Mouse (Mus musculus) neural tube, embryonic 15.5 days (tissue): Measurements from ENCODE around the gene Nthl1. TPM values are rescaled to one million over a fixed set of nuclear protein-coding genes. Genes with fewer than 3 reads are reported as not detected.

Experiments used
- ATAC-seq: fragments of 200-750 bp; cut with Nextera tagmentation; 2 replicates; pipeline ENCODE4 v1.8.0; 2017; ENCODE audit warnings: mild to moderate bottlenecking, moderate TSS enrichment, moderate library complexity; ENCODE audit not compliant: low FRiP score
- H3K27ac ChIP-seq: fragments of 300-500 bp; sonication (generic); replicated peaks from 2 replicates; pipeline ENCODE4 v1.5.1; 2015; ENCODE audit warnings: mild to moderate bottlenecking, inconsistent platforms
- H3K27me3 ChIP-seq: fragments of 300-500 bp; sonication (generic); replicated peaks from 2 replicates; pipeline ENCODE4 v1.6.1; 2015; ENCODE audit warnings: inconsistent platforms
- H3K36me3 ChIP-seq: fragments of 300-500 bp; sonication (generic); 2 replicates; pipeline ENCODE4 v1.6.1; 2015; ENCODE audit warnings: inconsistent platforms
- H3K4me1 ChIP-seq: fragments of 300-500 bp; sonication (generic); 2 replicates; pipeline ENCODE4 v1.6.1; 2015; ENCODE audit warnings: inconsistent platforms
- H3K4me2 ChIP-seq: fragments of 300-500 bp; sonication (generic); 2 replicates; pipeline ENCODE4 v1.6.1; 2015; ENCODE audit warnings: inconsistent platforms, mild to moderate bottlenecking, moderate library complexity
- H3K4me3 ChIP-seq: fragments of 300-500 bp; sonication (generic); replicated peaks from 2 replicates; pipeline ENCODE4 v1.5.1; 2015; ENCODE audit warnings: mild to moderate bottlenecking, inconsistent platforms
- H3K9ac ChIP-seq: fragments of 300-500 bp; sonication (generic); replicated peaks from 2 replicates; pipeline ENCODE4 v1.6.1; 2015; ENCODE audit warnings: mild to moderate bottlenecking, inconsistent platforms
- H3K9me3 ChIP-seq: fragments of 300-500 bp; sonication (generic); replicated peaks from 2 replicates; pipeline ENCODE4 v1.6.1; 2016; ENCODE audit warnings: inconsistent platforms
- WGBS: fragments of 180-500 bp; shearing (Covaris S2); methylation state at CpG from one replicate; pipeline ENCODE4 v1.1.7; 2015; ENCODE audit warnings: mixed read lengths; 5-methylcytosine and 5-hydroxymethylcytosine counted together
- microRNA-seq: library from miRNA; unstranded; fragments of <30 nt; microRNA quantifications from one replicate; pipeline ENCODE4, GENCODE M21; 2017
- polyA plus RNA-seq: library from polyadenylated mRNA; unstranded; fragments of >200 nt; fragmentation: Nextera tagmentation; extraction: Ambion mirVana; gene quantifications from 2 replicates; pipeline ENCODE4 v1.2.1, GENCODE M21; 2015

The Nthl1 gene
- polyA plus RNA-seq, 1 experiment from 2014 or later: 8.3 TPM

- ATAC-seq: no peak
- Histone ChIP-seq H3K4me3 (no peak overlapping the region), H3K9me3 (no peaks in the 10 kb centered on the region), H3K27ac (no peak overlapping the region), H3K9ac (no peak overlapping the region), H3K36me3 (peaks cover 46% of the 10 kb centered on the region), H3K4me2 (no peak overlapping the region), H3K4me1 (peaks cover 27% of the 10 kb centered on the region), H3K27me3 (no peaks in the 10 kb centered on the region)
- 68% methylated on average over 2 of the region's 2 CpGs for WGBS
Observed at GRCm38 (mm10) chr17:24676187-24676586, 43.7 kb downstream of the Nthl1 start.

- peaks cover 20% of the 10 kb centered on the region for H3K4me1 ChIP-seq
- H3K36me3 ChIP-seq: peaks cover 53% of the 10 kb centered on the region
- no peak overlapping the region for H3K27ac ChIP-seq
- no peak overlapping the region for H3K4me3 ChIP-seq
- H3K9ac ChIP-seq: no peak overlapping the region
- no peaks in the 10 kb centered on the region for H3K27me3 ChIP-seq
- no peak for ATAC-seq
- no peaks in the 10 kb centered on the region for H3K9me3 ChIP-seq
- WGBS: 93% methylated on average over 5 of the region's 5 CpGs
- H3K4me2 ChIP-seq: no peak overlapping the region
Observed at GRCm38 (mm10) chr17:24676877-24677276, 44.4 kb downstream of the Nthl1 start.

GRCm38 (mm10) chr17:24677500-24678080 is 45.1 kb downstream of the Nthl1 start:
- WGBS: 88% methylated on average over 24 of the region's 24 CpGs
- H3K4me3 ChIP-seq: no peak overlapping the region
- no peak overlapping the region for H3K4me2 ChIP-seq
- peaks cover 60% of the 10 kb centered on the region for H3K36me3 ChIP-seq
- H3K4me1 ChIP-seq: peaks cover 13% of the 10 kb centered on the region
- no peaks in the 10 kb centered on the region for H3K9me3 ChIP-seq
- no peaks in the 10 kb centered on the region for H3K27me3 ChIP-seq
- H3K9ac ChIP-seq: no peak overlapping the region
- no peak overlapping the region for H3K27ac ChIP-seq
- ATAC-seq: no peak

DNA sequence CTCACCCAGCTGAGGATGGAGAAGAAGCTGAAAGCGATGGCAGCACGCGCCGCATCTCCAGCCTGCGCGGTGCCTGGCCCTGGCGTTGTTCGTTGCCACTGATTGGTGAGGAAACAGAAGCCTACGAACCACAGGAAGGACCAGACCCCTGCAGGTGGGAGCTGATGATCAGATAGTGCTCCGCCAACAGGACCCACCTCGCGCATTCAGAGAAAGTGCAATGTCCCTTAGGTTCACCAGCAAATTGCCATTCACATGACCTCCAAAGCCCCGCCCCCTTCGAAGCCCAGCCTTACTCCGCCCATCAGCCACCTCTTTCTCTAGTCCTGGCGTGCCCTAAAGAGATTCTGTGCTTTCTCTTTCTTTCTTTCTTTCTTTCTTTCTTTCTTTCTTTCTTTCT is 54.0 kb downstream of the Nthl1 start:
- ATAC-seq: no peak
- Histone ChIP-seq H3K4me1 (peaks cover 46% of the 10 kb centered on the region), H3K4me3 (no peak overlapping the region), H3K27me3 (peaks cover 19% of the 10 kb centered on the region), H3K36me3 (peaks cover 14% of the 10 kb centered on the region), H3K4me2 (peak overlapping the region; percentile 21; the same call in 1 of the 2 replicates), H3K27ac (no peak overlapping the region), H3K9me3 (no peaks in the 10 kb centered on the region), H3K9ac (no peak overlapping the region)
- 32% methylated on average over 16 of the region's 16 CpGs for WGBS

DNA sequence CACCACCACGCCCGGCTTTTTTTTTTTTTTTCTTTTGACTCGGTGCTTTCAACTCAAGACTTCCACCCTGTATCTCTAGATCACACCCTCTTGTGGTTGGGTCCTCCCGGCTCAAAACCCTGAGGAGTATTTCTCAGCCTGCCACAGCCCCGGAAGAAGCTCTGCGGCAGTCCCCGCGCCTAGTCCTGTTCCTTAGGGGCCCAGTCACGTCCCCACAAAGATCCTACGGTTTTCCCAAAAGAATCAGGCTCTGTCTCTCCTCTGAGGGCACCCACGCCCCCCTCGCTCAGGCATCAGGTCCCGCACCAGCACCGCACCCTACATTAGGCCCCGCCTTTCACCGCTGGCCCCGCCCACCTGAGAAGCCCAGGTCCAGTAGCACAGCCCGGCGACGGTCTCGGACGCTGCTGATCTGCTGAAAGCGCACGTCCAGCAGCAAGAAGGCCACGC is 54.7 kb downstream of the Nthl1 start:
- 3% methylated on average over 24 of the region's 25 CpGs for WGBS
- H3K27me3 ChIP-seq: peaks cover 19% of the 10 kb centered on the region
- peak overlapping the region; percentile 64 for H3K4me2 ChIP-seq
- peak overlapping the region; percentile 70 for H3K4me3 ChIP-seq
- H3K36me3 ChIP-seq: peaks cover 7% of the 10 kb centered on the region
- H3K9me3 ChIP-seq: no peaks in the 10 kb centered on the region
- peaks cover 46% of the 10 kb centered on the region for H3K4me1 ChIP-seq
- H3K9ac ChIP-seq: peak overlapping the region; percentile 35
- no peak for ATAC-seq
- H3K27ac ChIP-seq: no peak overlapping the region

DNA sequence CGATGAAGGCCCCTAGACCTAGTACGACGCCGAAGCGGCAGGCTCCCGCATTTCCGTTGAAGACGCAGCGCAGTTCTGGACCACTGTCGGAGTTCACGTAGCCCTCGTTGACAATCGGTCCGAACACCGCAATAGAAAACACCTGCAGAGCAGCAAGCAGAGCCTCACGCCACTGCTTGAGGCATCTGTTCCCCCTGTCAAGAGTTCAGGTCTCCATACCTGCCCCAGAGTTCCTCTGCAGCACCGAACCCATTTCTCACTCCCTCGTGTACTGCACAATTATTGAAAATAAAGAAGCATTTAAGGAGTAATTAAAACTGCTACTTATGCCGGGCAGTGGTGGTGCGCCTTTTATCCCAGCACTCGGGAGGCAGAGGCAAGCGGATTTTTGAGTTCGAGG is 55.1 kb downstream of the Nthl1 start:
- peak overlapping the region; percentile 64 for H3K4me2 ChIP-seq
- peaks cover 48% of the 10 kb centered on the region for H3K4me1 ChIP-seq
- ATAC-seq: no peak
- peak overlapping the region; percentile 35 for H3K9ac ChIP-seq
- H3K27ac ChIP-seq: no peak overlapping the region
- WGBS: 20% methylated on average over 23 of the region's 23 CpGs
- H3K4me3 ChIP-seq: peak overlapping the region; percentile 70
- H3K36me3 ChIP-seq: peaks cover 7% of the 10 kb centered on the region
- H3K27me3 ChIP-seq: peaks cover 19% of the 10 kb centered on the region
- H3K9me3 ChIP-seq: no peaks in the 10 kb centered on the region

Small RNA genes lying within 50 kb of the gene (microRNA-seq; reads per million reads assigned to microRNA genes)
- not detected for gene Gm24589

Other genes starting within 250 kb of the Nthl1 start
- 289 and 293 TPM in 2 replicates for gene Rnps1, start 218.1 kb upstream of the Nthl1 start, polyA plus RNA-seq
- 51.5 and 58.8 TPM in 2 replicates for gene Eci1, start 206.0 kb upstream of the Nthl1 start, polyA plus RNA-seq
- gene Dnase1l2, start 189.6 kb upstream of the Nthl1 start, polyA plus RNA-seq: 5.4 and 8.7 TPM in 2 replicates
- gene E4f1, start 162.4 kb upstream of the Nthl1 start, polyA plus RNA-seq: 46.3 and 49.5 TPM in 2 replicates
- 76.1 and 79.7 TPM in 2 replicates for gene Pgp, start 162.3 kb upstream of the Nthl1 start, polyA plus RNA-seq
- gene Bricd5, start 158.8 kb upstream of the Nthl1 start, polyA plus RNA-seq: 0.73 TPM in 1 of 2 replicates, not detected in the other
- gene Mlst8, start 153.6 kb upstream of the Nthl1 start, polyA plus RNA-seq: 29.5 and 33.1 TPM in 2 replicates
- gene Caskin1, start 144.1 kb upstream of the Nthl1 start, polyA plus RNA-seq: 42.7 and 53.4 TPM in 2 replicates
- 83.2 and 89.4 TPM in 2 replicates for gene Traf7, start 104.7 kb upstream of the Nthl1 start, polyA plus RNA-seq
- 6.1 and 9.1 TPM in 2 replicates for gene Rab26, start 98.5 kb upstream of the Nthl1 start, polyA plus RNA-seq
- gene Pkd1, start 82.8 kb upstream of the Nthl1 start, polyA plus RNA-seq: 31.2 and 31.7 TPM in 2 replicates
- gene Tsc2, start 50 bp upstream of the Nthl1 start, polyA plus RNA-seq: 60.6 and 68.8 TPM in 2 replicates
- gene Slc9a3r2, start 17.6 kb downstream of the Nthl1 start, polyA plus RNA-seq: 60.2 and 65.7 TPM in 2 replicates
- 0.42 and 0.51 TPM in 2 replicates for gene Npw, start 25.8 kb downstream of the Nthl1 start, polyA plus RNA-seq
- 19.2 and 20.5 TPM in 2 replicates for gene Zfp598, start 37.0 kb downstream of the Nthl1 start, polyA plus RNA-seq
- 214 and 242 TPM in 2 replicates for gene Syngr3, start 57.3 kb downstream of the Nthl1 start, polyA plus RNA-seq
- 36.5 and 37.9 TPM in 2 replicates for gene Gfer, start 63.5 kb downstream of the Nthl1 start, polyA plus RNA-seq
- 1.9 and 3.9 TPM in 2 replicates for gene Noxo1, start 63.6 kb downstream of the Nthl1 start, polyA plus RNA-seq
- 55.6 and 66.5 TPM in 2 replicates for gene Tbl3, start 75.0 kb downstream of the Nthl1 start, polyA plus RNA-seq
- gene Rnf151, start 85.4 kb downstream of the Nthl1 start, polyA plus RNA-seq: 0.15 TPM in 1 of 2 replicates, not detected in the other
- gene Rps2, start 85.4 kb downstream of the Nthl1 start, polyA plus RNA-seq: 729 and 914 TPM in 2 replicates
- 302 and 304 TPM in 2 replicates for gene Ndufb10, start 91.8 kb downstream of the Nthl1 start, polyA plus RNA-seq
- gene Rpl3l, start 95.1 kb downstream of the Nthl1 start, polyA plus RNA-seq: 0.10 and 0.19 TPM in 2 replicates
- 23.2 and 24.4 TPM in 2 replicates for gene Msrb1, start 104.0 kb downstream of the Nthl1 start, polyA plus RNA-seq
- gene Hs3st6, start 120.3 kb downstream of the Nthl1 start, polyA plus RNA-seq: 0.37 and 0.38 TPM in 2 replicates
- not detected in 2 replicates for gene Meiob, start 171.6 kb downstream of the Nthl1 start, polyA plus RNA-seq
- gene Hagh, start 207.5 kb downstream of the Nthl1 start, polyA plus RNA-seq: 74.7 and 78.9 TPM in 2 replicates
- gene Fahd1, start 217.7 kb downstream of the Nthl1 start, polyA plus RNA-seq: 26.0 and 26.4 TPM in 2 replicates
- gene Igfals, start 233.3 kb downstream of the Nthl1 start, polyA plus RNA-seq: 0.06 and 0.78 TPM in 2 replicates